Mouse (Mus musculus): ENCODE results near the gene Atp1a2. TPM values are rescaled to one million over a fixed set of nuclear protein-coding genes. Genes with fewer than 3 reads are reported as not detected.

Gene Atp1a2
- 100 to 1,000 TPM; 588 to 687 TPM for total RNA-seq (2021)
- long read RNA-seq, experiment 1, full-length matches to known transcripts, result 198 of 522 reads
- long read RNA-seq, experiment 1, partial matches to known transcripts, result 140 of 522 reads
- long read RNA-seq, experiment 1, other reads (novel, unspliced or antisense), result 184 of 522 reads
- long read RNA-seq, experiment 2, full-length matches to known transcripts, result 153 of 408 reads
- long read RNA-seq, experiment 2, partial matches to known transcripts, result 115 of 408 reads
- long read RNA-seq, experiment 2, other reads (novel, unspliced or antisense), result 140 of 408 reads

GRCm38 (mm10) chr1:172297611-172298537, at the start of gene Atp1a2:
Atp1a2 (minus strand) TSS chr1:172298064.
- DNase-seq (ENCODE audit: low spot score in 2 of 2), result peak in 1 of 2 experiments; percentile 66

GRCm38 (mm10) chr1:172347382-172347781, 49.5 kb upstream of the Atp1a2 start:
- DNase-seq (ENCODE audit: low spot score in 2 of 2), result no peak

- no peak for DNase-seq (ENCODE audit: low spot score in 2 of 2)
Measured at GRCm38 (mm10) chr1:172346707-172347106, 48.8 kb upstream of the Atp1a2 start.

- no peak for DNase-seq (ENCODE audit: low spot score in 2 of 2)
Measured at GRCm38 (mm10) chr1:172344820-172345219, 47.0 kb upstream of the Atp1a2 start.

GRCm38 (mm10) chr1:172343914-172344313, 46.0 kb upstream of the Atp1a2 start:
- no peak for DNase-seq (ENCODE audit: low spot score in 2 of 2)

GRCm38 (mm10) chr1:172342729-172343128, 44.9 kb upstream of the Atp1a2 start:
- peak in 1 of 2 experiments; percentile 44 for DNase-seq (ENCODE audit: low spot score in 2 of 2)

- no peak for DNase-seq (ENCODE audit: low spot score in 2 of 2)
Measured at GRCm38 (mm10) chr1:172341386-172341785, 43.5 kb upstream of the Atp1a2 start.

- peak; percentile 75 to 80 for DNase-seq (ENCODE audit: low spot score in 2 of 2)
Measured at GRCm38 (mm10) chr1:172340729-172341321, 43.0 kb upstream of the Atp1a2 start, which contains the start of gene Kcnj10. Kcnj10 (plus strand) TSS chr1:172341210.

- DNase-seq (ENCODE audit: low spot score in 2 of 2), result no peak
Measured at GRCm38 (mm10) chr1:172337411-172338185, 39.7 kb upstream of the Atp1a2 start.

GRCm38 (mm10) chr1:172335804-172336203, 37.9 kb upstream of the Atp1a2 start:
- DNase-seq (ENCODE audit: low spot score in 2 of 2), result no peak

- DNase-seq (ENCODE audit: low spot score in 2 of 2), result no peak
Measured at GRCm38 (mm10) chr1:172333512-172333911, 35.6 kb upstream of the Atp1a2 start.

GRCm38 (mm10) chr1:172332925-172333324, 35.1 kb upstream of the Atp1a2 start:
- no peak for DNase-seq (ENCODE audit: low spot score in 2 of 2)

- no peak for DNase-seq (ENCODE audit: low spot score in 2 of 2)
Measured at GRCm38 (mm10) chr1:172331422-172331947, 33.6 kb upstream of the Atp1a2 start.

GRCm38 (mm10) chr1:172329616-172330015, 31.8 kb upstream of the Atp1a2 start:
- DNase-seq (ENCODE audit: low spot score in 2 of 2), result no peak

GRCm38 (mm10) chr1:172329131-172329530, 31.3 kb upstream of the Atp1a2 start, which contains the start of gene Kcnj9:
Kcnj9 (minus strand) TSS chr1:172329318.
- DNase-seq (ENCODE audit: low spot score in 2 of 2), result peak; percentile 80 to 86

GRCm38 (mm10) chr1:172328461-172328860, 30.6 kb upstream of the Atp1a2 start:
- no peak for DNase-seq (ENCODE audit: low spot score in 2 of 2)

GRCm38 (mm10) chr1:172328041-172328440, 30.2 kb upstream of the Atp1a2 start:
- no peak for DNase-seq (ENCODE audit: low spot score in 2 of 2)

- DNase-seq (ENCODE audit: low spot score in 2 of 2), result peak in 1 of 2 experiments; percentile 71
Measured at GRCm38 (mm10) chr1:172327206-172328001, 29.5 kb upstream of the Atp1a2 start.

GRCm38 (mm10) chr1:172326684-172327083, 28.8 kb upstream of the Atp1a2 start:
- DNase-seq (ENCODE audit: low spot score in 2 of 2), result no peak

Measured in left cerebral cortex, adult 18-20 months (tissue).